Mouse (Mus musculus): ENCODE data around the gene Exoc2. TPM values are rescaled to one million over a fixed set of nuclear protein-coding genes. Genes with fewer than 3 reads are reported as not detected.
A peak's percentile ranks its signal among the peaks of the same experiment; 100 is the strongest.

Gene Exoc2
- polyA plus RNA-seq, 1 experiment, result 12.6 TPM

- no peaks in the 10 kb centered on the region for H3K36me3 ChIP-seq (ENCODE audit: control insufficient read depth, insufficient read depth)
- no peak overlapping the region for H3ac ChIP-seq (ENCODE audit: control insufficient read depth, insufficient read length)
- H3K4me2 ChIP-seq (ENCODE audit: low read depth), result no peak overlapping the region
- no peak overlapping the region for H3K4me3 ChIP-seq
- H3K79me2 ChIP-seq (ENCODE audit: control insufficient read depth, insufficient read depth), result peaks cover 9% of the 10 kb centered on the region
- H3K27me3 ChIP-seq (ENCODE audit: control insufficient read depth, insufficient read depth, insufficient read length), result no peaks in the 10 kb centered on the region
- TF ChIP-seq TCF12 (IDR thresholded peaks at IDR 0.05; ENCODE audit: insufficient read depth, poor library complexity, severe bottlenecking), result no peak
These were observed 24.7 kb downstream of the Exoc2 start for GRCm38 (mm10) chr13:30949181-30949580.

- no peak for TF ChIP-seq MAX (IDR thresholded peaks at IDR 0.05; ENCODE audit: low read depth)
- no peak for TF ChIP-seq TCF3 (IDR thresholded peaks at IDR 0.05; ENCODE audit: insufficient read length, low read depth)
- TF ChIP-seq MYOG (IDR thresholded peaks at IDR 0.05; ENCODE audit: control insufficient read depth in 1 of 3, insufficient read depth in 1 of 3, insufficient read length in 2 of 3, low read depth in 2 of 3), result no peak
- TF ChIP-seq REST (IDR thresholded peaks at IDR 0.05; ENCODE audit: insufficient read depth, insufficient read length), result no peak
- no peak for TF ChIP-seq E2F4 (IDR thresholded peaks at IDR 0.05; ENCODE audit: insufficient read depth)
- TF ChIP-seq TCF12 (IDR thresholded peaks at IDR 0.05; ENCODE audit: insufficient read depth, poor library complexity, severe bottlenecking), result no peak
- no peak for TF ChIP-seq CEBPB (IDR thresholded peaks at IDR 0.05; ENCODE audit: insufficient read depth, poor library complexity, severe bottlenecking)
- Histone ChIP-seq H3K79me2 (ENCODE audit: control insufficient read depth, insufficient read depth) (peaks cover 11% of the 10 kb centered on the region), H3ac (ENCODE audit: control insufficient read depth, insufficient read length) (no peak within 1 kb of the TSS), H3K4me2 (ENCODE audit: low read depth) (no peak within 1 kb of the TSS), H3K4me3 (no peak within 1 kb of the TSS), H3K36me3 (ENCODE audit: control insufficient read depth, insufficient read depth) (no peaks in the 10 kb centered on the region), H3K27me3 (ENCODE audit: control insufficient read depth, insufficient read depth, insufficient read length) (no peaks in the 10 kb centered on the region)
These were observed 26.4 kb downstream of the Exoc2 start, which contains the start of gene Hus1b for GRCm38 (mm10) chr13:30947540-30947939. Gene Hus1b, minus strand, starts transcription at chr13:30947759.

- TF ChIP-seq MYOG (IDR thresholded peaks at IDR 0.05; ENCODE audit: control insufficient read depth in 1 of 3, insufficient read depth in 1 of 3, insufficient read length in 2 of 3, low read depth in 2 of 3), result peak in 1 of 3 experiments; percentile 2
- TF ChIP-seq POLR2AphosphoS2 (IDR thresholded peaks at IDR 0.05; ENCODE audit: insufficient read length, low read depth), result no peak
- no peak for TF ChIP-seq MYOD1 (IDR thresholded peaks at IDR 0.05; ENCODE audit: control insufficient read depth in 1 of 3, insufficient read length in 2 of 3, low read depth in 2 of 3)
- no peak for TF ChIP-seq TCF3 (IDR thresholded peaks at IDR 0.05; ENCODE audit: insufficient read length, low read depth)
- TF ChIP-seq CEBPB (IDR thresholded peaks at IDR 0.05; ENCODE audit: insufficient read depth, poor library complexity, severe bottlenecking), result no peak
- TF ChIP-seq MAX (IDR thresholded peaks at IDR 0.05; ENCODE audit: low read depth), result no peak
- H3K4me3 ChIP-seq, result no peak overlapping the region
These were observed 26.8 kb downstream of the Exoc2 start for GRCm38 (mm10) chr13:30947129-30947528.

GRCm38 (mm10) chr13:30945788-30946187 is 28.1 kb downstream of the Exoc2 start:
- no peak overlapping the region for H3ac ChIP-seq (ENCODE audit: control insufficient read depth, insufficient read length)
- no peak for TF ChIP-seq MYOD1 (IDR thresholded peaks at IDR 0.05; ENCODE audit: control insufficient read depth in 1 of 3, insufficient read length in 2 of 3, low read depth in 2 of 3)
- TF ChIP-seq TCF3 (IDR thresholded peaks at IDR 0.05; ENCODE audit: insufficient read length, low read depth), result no peak
- TF ChIP-seq POLR2A (IDR thresholded peaks at IDR 0.05; ENCODE audit: insufficient read length, low read depth), result no peak
- TF ChIP-seq USF1 (IDR thresholded peaks at IDR 0.05; ENCODE audit: low read depth), result no peak
- no peak for TF ChIP-seq MYOG (IDR thresholded peaks at IDR 0.05; ENCODE audit: control insufficient read depth in 1 of 3, insufficient read depth in 1 of 3, insufficient read length in 2 of 3, low read depth in 2 of 3)
- no peak for TF ChIP-seq TCF12 (IDR thresholded peaks at IDR 0.05; ENCODE audit: insufficient read depth, poor library complexity, severe bottlenecking)
- no peak for TF ChIP-seq MAX (IDR thresholded peaks at IDR 0.05; ENCODE audit: low read depth)
- H3K4me2 ChIP-seq (ENCODE audit: low read depth), result no peak overlapping the region
- H3K4me3 ChIP-seq, result no peak overlapping the region
- H3K36me3 ChIP-seq (ENCODE audit: control insufficient read depth, insufficient read depth), result no peaks in the 10 kb centered on the region
- no peaks in the 10 kb centered on the region for H3K27me3 ChIP-seq (ENCODE audit: control insufficient read depth, insufficient read depth, insufficient read length)
- peaks cover 11% of the 10 kb centered on the region for H3K79me2 ChIP-seq (ENCODE audit: control insufficient read depth, insufficient read depth)

More at GRCm38 (mm10) chr13:30947129-30947528, 26.8 kb downstream of the Exoc2 start:
- Histone ChIP-seq H3K27me3 (ENCODE audit: control insufficient read depth, insufficient read depth, insufficient read length) (no peaks in the 10 kb centered on the region), H3K4me2 (ENCODE audit: low read depth) (no peak overlapping the region), H3K79me2 (ENCODE audit: control insufficient read depth, insufficient read depth) (peaks cover 11% of the 10 kb centered on the region), H3ac (ENCODE audit: control insufficient read depth, insufficient read length) (no peak overlapping the region), H3K36me3 (ENCODE audit: control insufficient read depth, insufficient read depth) (no peaks in the 10 kb centered on the region)

GRCm38 (mm10) chr13:30932972-30933371 is 40.9 kb downstream of the Exoc2 start:
- Histone ChIP-seq H3K27me3 (ENCODE audit: control insufficient read depth, insufficient read depth, insufficient read length) (no peaks in the 10 kb centered on the region), H3K4me3 (no peak overlapping the region), H3ac (ENCODE audit: control insufficient read depth, insufficient read length) (no peak overlapping the region), H3K4me2 (ENCODE audit: low read depth) (peak overlapping the region; percentile 3), H3K36me3 (ENCODE audit: control insufficient read depth, insufficient read depth) (peaks cover 9% of the 10 kb centered on the region), H3K79me2 (ENCODE audit: control insufficient read depth, insufficient read depth) (no peaks in the 10 kb centered on the region)
- TF ChIP-seq MYOD1 (IDR thresholded peaks at IDR 0.05; ENCODE audit: control insufficient read depth in 1 of 3, insufficient read length in 2 of 3, low read depth in 2 of 3) (no peak), SRF (IDR thresholded peaks at IDR 0.05; ENCODE audit: control insufficient read depth, insufficient read length, low read depth) (no peak), CEBPB (IDR thresholded peaks at IDR 0.05; ENCODE audit: insufficient read depth, poor library complexity, severe bottlenecking) (no peak), POLR2A (IDR thresholded peaks at IDR 0.05; ENCODE audit: insufficient read length, low read depth) (no peak), MAX (IDR thresholded peaks at IDR 0.05; ENCODE audit: low read depth) (no peak), MYOG (IDR thresholded peaks at IDR 0.05; ENCODE audit: control insufficient read depth in 1 of 3, insufficient read depth in 1 of 3, insufficient read length in 2 of 3, low read depth in 2 of 3) (no peak), TCF12 (IDR thresholded peaks at IDR 0.05; ENCODE audit: insufficient read depth, poor library complexity, severe bottlenecking) (no peak), USF1 (IDR thresholded peaks at IDR 0.05; ENCODE audit: low read depth) (no peak), POLR2AphosphoS2 (IDR thresholded peaks at IDR 0.05; ENCODE audit: insufficient read length, low read depth) (no peak), TCF3 (IDR thresholded peaks at IDR 0.05; ENCODE audit: insufficient read length, low read depth) (no peak), E2F4 (IDR thresholded peaks at IDR 0.05; ENCODE audit: insufficient read depth) (no peak), REST (IDR thresholded peaks at IDR 0.05; ENCODE audit: insufficient read depth, insufficient read length) (no peak)
